Mouse (Mus musculus) heart, embryonic 15.5 days (tissue): ENCODE measurements around the gene Msh5. TPM values are rescaled to one million over a fixed set of nuclear protein-coding genes. Genes with fewer than 3 reads are reported as not detected.

Experiments
- ATAC-seq: fragments of 200-750 bp; cut with Nextera tagmentation; replicated peaks from 2 replicates; pipeline ENCODE4 v1.8.0; 2017; ENCODE audit warnings: low read depth, moderate TSS enrichment; ENCODE audit not compliant: insufficient number of reproducible peaks, insufficient read depth, low FRiP score
- H3K27ac ChIP-seq: fragments of 300-500 bp; sonication (generic); 2 replicates; pipeline ENCODE4 v1.5.1; 2015; ENCODE audit warnings: mild to moderate bottlenecking, inconsistent platforms
- H3K27me3 ChIP-seq: fragments of 300-500 bp; sonication (generic); 2 replicates; pipeline ENCODE4 v1.6.1; 2015; ENCODE audit warnings: inconsistent platforms
- H3K36me3 ChIP-seq: fragments of 300-500 bp; sonication (generic); 2 replicates; pipeline ENCODE4 v1.6.1; 2015; ENCODE audit warnings: mild to moderate bottlenecking, inconsistent platforms
- H3K4me1 ChIP-seq: fragments of 300-500 bp; sonication (generic); replicated peaks from 2 replicates; pipeline ENCODE4 v1.6.1; 2015; ENCODE audit warnings: inconsistent platforms
- H3K4me2 ChIP-seq: fragments of 300-500 bp; sonication (generic); 2 replicates; pipeline ENCODE4 v1.6.1; 2015; ENCODE audit warnings: inconsistent platforms, mild to moderate bottlenecking, moderate library complexity
- H3K4me3 ChIP-seq: fragments of 300-500 bp; sonication (generic); 2 replicates; pipeline ENCODE4 v1.5.1; 2015; ENCODE audit warnings: mild to moderate bottlenecking, inconsistent platforms
- H3K9ac ChIP-seq: fragments of 300-500 bp; sonication (generic); 2 replicates; pipeline ENCODE4 v1.6.1; 2015; ENCODE audit warnings: mild to moderate bottlenecking, inconsistent platforms
- H3K9me3 ChIP-seq: fragments of 300-500 bp; sonication (generic); replicated peaks from 2 replicates; pipeline ENCODE4 v1.6.1; 2016; ENCODE audit warnings: inconsistent platforms
- WGBS: fragments of 180-500 bp; shearing (Covaris S2); methylation state at CpG from one replicate; pipeline ENCODE4 v1.1.7; 2015; ENCODE audit warnings: mixed read lengths; 5-methylcytosine and 5-hydroxymethylcytosine counted together
- polyA plus RNA-seq: library from polyadenylated mRNA; unstranded; fragments of >200 nt; fragmentation: Nextera tagmentation; extraction: Ambion mirVana; gene quantifications from 2 replicates; pipeline ENCODE4 v1.2.1, GENCODE M21; 2015

Msh5 gene
- polyA plus RNA-seq, 1 experiment from 2014 or later, result 2.7 TPM

DNA sequence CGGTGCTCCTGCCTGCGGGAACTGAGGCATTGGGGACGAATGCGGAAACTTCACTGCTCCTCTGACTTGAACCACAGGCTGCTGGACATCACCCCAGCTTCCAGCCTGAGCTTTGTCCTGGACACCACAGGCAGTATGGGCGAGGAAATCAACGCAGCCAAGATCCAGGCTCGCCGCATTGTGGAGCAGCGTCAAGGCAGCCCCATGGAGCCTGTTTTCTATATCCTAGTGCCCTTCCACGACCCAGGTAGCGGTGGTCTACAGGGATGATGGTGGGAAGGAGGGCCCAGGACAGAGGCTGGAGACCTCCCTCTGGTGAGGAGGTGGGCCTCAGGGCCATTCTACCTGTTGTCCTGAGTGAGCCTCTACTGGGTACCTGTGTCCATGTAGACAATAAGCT, 26.7 kb downstream of the Msh5 start:
- no peak for ATAC-seq
- H3K9ac ChIP-seq, result no peak overlapping the region
- no peaks in the 10 kb centered on the region for H3K9me3 ChIP-seq
- no peak overlapping the region for H3K27ac ChIP-seq
- no peaks in the 10 kb centered on the region for H3K27me3 ChIP-seq
- H3K4me1 ChIP-seq, result peaks cover 40% of the 10 kb centered on the region
- WGBS, result 79% methylated on average over 11 of the region's 11 CpGs
- peaks cover 8% of the 10 kb centered on the region for H3K36me3 ChIP-seq
- H3K4me3 ChIP-seq, result no peak overlapping the region
- H3K4me2 ChIP-seq, result no peak overlapping the region

DNA sequence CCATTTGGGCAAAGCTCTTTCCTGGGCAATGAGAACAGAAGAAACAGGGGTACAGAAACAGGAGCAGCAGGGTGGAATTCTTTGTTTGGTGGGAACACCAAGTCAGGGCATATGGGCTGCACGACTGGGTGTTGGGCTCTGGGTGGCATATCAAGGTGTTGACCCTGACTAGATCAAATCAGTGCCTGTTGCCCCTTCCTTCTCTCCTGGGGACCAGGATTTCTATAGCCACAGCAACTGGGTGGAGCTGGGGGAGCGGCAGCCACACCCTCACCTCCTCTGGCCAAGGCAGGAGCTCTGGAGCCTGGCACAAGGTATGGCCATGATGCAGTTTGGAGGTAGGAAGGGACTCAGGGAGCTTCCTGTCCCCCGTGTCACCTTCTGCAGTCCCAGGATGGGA, 28.4 kb downstream of the Msh5 start:
- no peak for ATAC-seq
- peaks cover 25% of the 10 kb centered on the region for H3K36me3 ChIP-seq
- H3K4me2 ChIP-seq, result no peak overlapping the region
- peaks cover 27% of the 10 kb centered on the region for H3K4me1 ChIP-seq
- no peak overlapping the region for H3K9ac ChIP-seq
- no peaks in the 10 kb centered on the region for H3K9me3 ChIP-seq
- no peaks in the 10 kb centered on the region for H3K27me3 ChIP-seq
- 77% methylated on average over 3 of the region's 3 CpGs for WGBS
- no peak overlapping the region for H3K27ac ChIP-seq
- no peak overlapping the region for H3K4me3 ChIP-seq

DNA sequence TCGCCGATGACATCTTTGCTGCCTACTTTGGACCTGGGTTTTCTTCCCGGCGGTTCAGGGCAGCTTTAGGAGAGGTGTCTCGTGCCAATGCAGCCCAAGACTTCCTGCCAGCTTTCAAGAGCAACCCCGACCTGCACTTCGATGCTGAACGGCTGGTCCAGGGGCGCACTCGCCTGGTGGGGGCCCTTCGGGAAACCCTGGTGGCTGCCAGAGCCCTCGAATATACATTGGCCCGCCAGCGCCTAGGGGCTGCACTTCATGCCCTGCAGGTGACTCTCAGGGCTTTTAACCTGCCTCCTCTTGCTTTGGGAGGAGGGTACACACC, 28.9 kb downstream of the Msh5 start:
- H3K27ac ChIP-seq, result no peak overlapping the region
- ATAC-seq, result no peak
- H3K9me3 ChIP-seq, result no peaks in the 10 kb centered on the region
- no peak overlapping the region for H3K4me3 ChIP-seq
- peaks cover 30% of the 10 kb centered on the region for H3K36me3 ChIP-seq
- 67% methylated on average over 14 of the region's 14 CpGs for WGBS
- H3K27me3 ChIP-seq, result no peaks in the 10 kb centered on the region
- H3K4me2 ChIP-seq, result no peak overlapping the region
- no peak overlapping the region for H3K9ac ChIP-seq
- H3K4me1 ChIP-seq, result peaks cover 25% of the 10 kb centered on the region

DNA sequence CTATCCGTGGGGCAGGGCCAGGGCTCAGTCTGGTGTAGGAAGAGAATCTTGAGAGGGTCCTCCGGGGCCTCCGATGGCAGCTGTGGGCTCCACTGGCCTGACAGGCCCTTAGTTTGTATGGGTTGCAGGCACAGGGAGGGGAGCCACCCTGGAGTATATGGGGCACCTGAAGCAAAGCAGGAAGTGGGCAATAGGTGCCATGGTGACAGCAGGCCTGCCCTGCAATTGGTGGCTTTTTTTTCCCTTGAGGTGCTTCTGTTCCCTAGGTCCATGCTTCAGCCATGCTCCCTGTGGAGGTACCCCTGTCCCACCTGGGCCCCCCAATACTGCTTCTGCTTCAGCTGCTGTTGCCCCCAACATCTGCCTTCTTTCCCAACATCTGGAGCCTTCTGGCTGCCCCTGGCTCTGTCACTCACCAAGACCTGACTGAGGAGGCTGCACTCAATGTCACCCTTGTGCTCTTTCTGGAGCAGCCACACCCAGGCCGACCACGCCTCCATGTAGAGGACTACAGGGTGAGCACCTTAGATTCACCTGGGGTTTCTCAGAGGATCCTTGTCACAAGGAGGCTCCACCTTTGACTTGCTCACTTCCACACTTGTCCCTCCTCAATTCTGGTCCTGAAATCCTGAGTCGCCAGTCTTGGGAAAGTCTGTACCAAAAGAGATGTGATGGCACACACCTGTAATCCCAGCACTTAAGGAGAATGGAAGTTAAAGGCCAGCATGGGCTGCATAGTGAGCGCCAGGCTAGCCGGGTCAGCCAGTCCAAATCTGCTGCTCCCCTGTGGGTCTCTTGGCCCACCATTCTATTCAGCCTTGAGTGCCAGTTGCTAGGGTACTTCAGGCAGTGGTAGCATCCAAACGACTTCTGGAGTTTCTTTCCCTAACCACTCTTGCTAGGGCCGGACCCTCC, 29.5 kb downstream of the Msh5 start:
- H3K4me2 ChIP-seq, result no peak overlapping the region

DNA sequence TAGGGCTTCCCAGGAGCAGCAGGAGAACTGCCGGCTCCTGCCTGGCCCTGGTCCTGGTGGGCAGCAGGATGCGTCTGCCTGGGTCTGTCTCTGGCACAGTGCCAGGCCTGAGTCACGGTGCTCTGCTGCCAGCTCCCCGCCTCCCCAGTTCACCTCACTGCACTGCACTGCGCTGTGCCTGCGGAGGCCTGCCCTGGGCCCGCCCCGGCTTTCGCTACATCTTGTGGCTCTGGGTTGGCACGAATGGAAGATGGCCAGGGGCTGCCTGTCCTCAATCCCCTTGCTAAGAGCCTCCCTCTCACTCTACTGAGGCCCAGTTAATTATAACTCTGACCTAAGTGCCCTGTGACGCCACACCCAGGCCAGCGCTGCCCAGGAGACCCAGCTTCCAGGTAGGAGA, 30.2 kb downstream of the Msh5 start, which contains the start of gene Vwa7:
Gene Vwa7 (plus strand): TSS at position 204 of the 400 bp plus-strand sequence.
- Histone ChIP-seq H3K9me3 (no peaks in the 10 kb centered on the region), H3K36me3 (peaks cover 43% of the 10 kb centered on the region), H3K27me3 (no peaks in the 10 kb centered on the region), H3K9ac (peak within 1 kb of the TSS; percentile 37; the same call in 1 of the 2 replicates), H3K4me1 (peaks cover 21% of the 10 kb centered on the region), H3K4me3 (no peak within 1 kb of the TSS), H3K4me2 (peak within 1 kb of the TSS; percentile 6; the same call in 1 of the 2 replicates), H3K27ac (0 out of 2 replicates have a peak within 1 kb of the TSS, but pooled peaks have one; percentile 13)
- peak; percentile 48 for ATAC-seq
- WGBS, result 34% methylated on average over 12 of the region's 12 CpGs

More for the DNA sequence above, 29.5 kb downstream of the Msh5 start:
- WGBS, result 77% methylated on average over 10 of the region's 10 CpGs
- H3K9me3 ChIP-seq, result no peaks in the 10 kb centered on the region
- ATAC-seq, result no peak
- 0 out of 2 replicates have a peak overlapping the region, but pooled peaks have one; percentile 13 for H3K27ac ChIP-seq
- peaks cover 37% of the 10 kb centered on the region for H3K36me3 ChIP-seq
- no peaks in the 10 kb centered on the region for H3K27me3 ChIP-seq
- peaks cover 24% of the 10 kb centered on the region for H3K4me1 ChIP-seq
- peak overlapping the region; percentile 37; the same call in 1 of the 2 replicates for H3K9ac ChIP-seq
- H3K4me3 ChIP-seq, result no peak overlapping the region

DNA sequence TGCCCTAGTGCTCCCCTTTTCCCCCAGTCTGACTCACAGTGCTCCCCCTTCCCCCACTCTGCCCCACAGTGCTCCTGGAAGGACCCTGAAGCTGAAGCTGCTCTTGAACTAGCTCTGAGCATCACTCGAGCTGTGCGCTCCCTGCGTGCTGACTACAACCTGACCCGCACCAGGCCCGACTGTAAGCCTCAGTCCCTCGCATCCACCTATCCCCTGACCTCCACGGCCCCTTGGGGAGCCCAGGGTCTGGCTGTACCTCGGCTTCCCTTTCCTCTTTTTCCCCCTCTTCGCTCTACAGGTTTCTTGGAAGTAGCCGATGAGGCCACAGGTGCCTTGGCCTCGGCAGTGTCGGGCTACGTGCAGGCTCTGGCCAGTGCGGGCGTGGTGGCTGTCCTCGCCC, 31.2 kb downstream of the Msh5 start:
- H3K4me2 ChIP-seq, result no peak overlapping the region
- H3K4me3 ChIP-seq, result no peak overlapping the region
- no peaks in the 10 kb centered on the region for H3K9me3 ChIP-seq
- H3K36me3 ChIP-seq, result peaks cover 54% of the 10 kb centered on the region
- peaks cover 16% of the 10 kb centered on the region for H3K4me1 ChIP-seq
- no peak for ATAC-seq
- WGBS, result 93% methylated on average over 16 of the region's 16 CpGs
- no peak overlapping the region for H3K9ac ChIP-seq
- H3K27me3 ChIP-seq, result no peaks in the 10 kb centered on the region
- no peak overlapping the region for H3K27ac ChIP-seq

DNA sequence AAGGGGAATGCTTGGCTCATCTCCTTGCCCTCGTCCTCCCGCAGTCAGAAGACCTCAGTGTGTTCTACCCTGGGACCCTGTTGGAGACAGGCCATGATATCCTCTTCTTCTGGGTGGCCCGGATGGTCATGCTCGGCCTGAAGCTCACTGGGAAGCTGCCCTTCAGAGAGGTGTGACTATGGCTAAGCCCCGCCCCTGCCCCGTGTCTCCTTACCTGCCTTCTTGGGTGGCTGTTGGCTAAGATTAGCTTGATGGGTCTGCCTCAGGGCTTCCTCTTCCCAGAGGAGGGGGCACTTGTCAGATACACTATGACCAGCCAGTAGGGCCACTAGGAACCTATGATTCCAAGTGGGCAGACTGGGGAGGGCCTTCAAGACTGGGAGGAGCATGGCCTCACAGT, 33.3 kb downstream of the Msh5 start:
- no peak overlapping the region for H3K27ac ChIP-seq
- H3K9ac ChIP-seq, result no peak overlapping the region
- H3K4me3 ChIP-seq, result no peak overlapping the region
- no peak overlapping the region for H3K4me2 ChIP-seq
- no peaks in the 10 kb centered on the region for H3K27me3 ChIP-seq
- no peaks in the 10 kb centered on the region for H3K9me3 ChIP-seq
- peaks cover 16% of the 10 kb centered on the region for H3K4me1 ChIP-seq
- no peak for ATAC-seq
- peaks cover 67% of the 10 kb centered on the region for H3K36me3 ChIP-seq
- 70% methylated on average over 6 of the region's 6 CpGs for whole genome bisulfite sequencing

DNA sequence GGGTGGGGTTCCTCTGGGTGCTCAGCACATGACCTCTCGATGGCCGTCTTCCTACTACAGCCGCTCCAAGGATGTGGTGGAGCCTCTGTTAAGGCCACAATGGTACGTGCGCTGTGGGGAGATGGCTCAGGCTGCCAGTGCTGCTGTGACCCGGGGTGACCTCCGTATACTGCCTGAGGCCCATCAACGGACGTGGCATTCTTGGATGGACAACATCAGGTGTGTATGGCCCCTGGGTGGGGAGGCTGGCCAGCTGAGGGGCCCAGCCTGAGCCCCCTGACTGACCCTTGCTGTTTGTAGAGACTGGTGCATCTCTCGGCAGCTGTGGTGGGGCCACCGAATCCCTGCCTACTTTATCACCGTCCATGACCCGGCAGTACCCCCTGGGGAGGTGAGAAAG, 34.1 kb downstream of the Msh5 start:
- no peak overlapping the region for H3K4me3 ChIP-seq
- peaks cover 16% of the 10 kb centered on the region for H3K4me1 ChIP-seq
- no peak for ATAC-seq
- no peak overlapping the region for H3K27ac ChIP-seq
- no peak overlapping the region for H3K4me2 ChIP-seq
- 75% methylated on average over 13 of the region's 13 CpGs for WGBS
- no peaks in the 10 kb centered on the region for H3K9me3 ChIP-seq
- no peak overlapping the region for H3K9ac ChIP-seq
- peaks cover 72% of the 10 kb centered on the region for H3K36me3 ChIP-seq
- no peaks in the 10 kb centered on the region for H3K27me3 ChIP-seq

DNA sequence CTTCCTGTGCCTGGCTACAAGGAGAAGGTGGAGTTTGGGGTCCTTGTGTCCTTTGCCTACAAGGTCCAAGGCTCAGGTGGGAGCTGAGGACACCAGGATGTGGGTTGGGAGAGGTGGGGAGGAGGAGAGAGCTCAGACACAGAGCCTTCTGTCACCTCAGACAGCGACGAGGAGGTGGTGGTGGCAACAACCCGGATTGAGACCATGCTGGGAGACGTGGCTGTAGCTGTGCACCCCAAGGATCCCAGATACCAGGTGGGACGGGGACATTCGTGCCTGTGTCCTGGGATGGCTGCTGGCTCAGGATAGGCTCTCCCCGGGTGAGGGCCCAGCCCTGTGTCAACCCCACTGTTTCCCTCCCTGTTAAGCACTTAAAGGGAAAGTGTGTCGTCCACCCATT, 35.1 kb downstream of the Msh5 start:
- Histone ChIP-seq H3K36me3 (peaks cover 80% of the 10 kb centered on the region), H3K4me2 (no peak overlapping the region), H3K4me3 (no peak overlapping the region), H3K9me3 (no peaks in the 10 kb centered on the region), H3K4me1 (peaks cover 10% of the 10 kb centered on the region), H3K27ac (no peak overlapping the region), H3K27me3 (no peaks in the 10 kb centered on the region), H3K9ac (no peak overlapping the region)
- no peak for ATAC-seq
- WGBS, result 91% methylated on average over 8 of the region's 8 CpGs

DNA sequence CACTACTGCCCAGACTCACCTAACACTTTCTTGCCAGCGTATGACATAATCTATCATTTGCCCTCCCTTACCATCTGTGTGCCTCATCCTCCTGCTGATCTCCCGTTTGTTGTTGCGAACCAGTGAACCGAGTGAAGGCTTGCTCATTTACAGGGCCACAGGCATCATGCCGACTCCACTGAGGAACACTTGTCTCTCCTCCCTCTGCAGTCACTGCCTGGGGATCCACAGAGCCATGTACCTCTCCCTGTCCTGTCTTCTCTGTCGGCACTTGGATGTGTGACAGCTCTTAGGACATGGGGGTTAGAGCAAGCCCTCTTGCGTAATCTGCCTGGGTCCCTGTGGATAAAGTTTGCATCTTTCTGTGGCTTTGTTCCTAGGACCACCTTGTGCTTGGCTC, 37.0 kb downstream of the Msh5 start:
- Histone ChIP-seq H3K27me3 (no peaks in the 10 kb centered on the region), H3K36me3 (peaks cover 84% of the 10 kb centered on the region)

DNA sequence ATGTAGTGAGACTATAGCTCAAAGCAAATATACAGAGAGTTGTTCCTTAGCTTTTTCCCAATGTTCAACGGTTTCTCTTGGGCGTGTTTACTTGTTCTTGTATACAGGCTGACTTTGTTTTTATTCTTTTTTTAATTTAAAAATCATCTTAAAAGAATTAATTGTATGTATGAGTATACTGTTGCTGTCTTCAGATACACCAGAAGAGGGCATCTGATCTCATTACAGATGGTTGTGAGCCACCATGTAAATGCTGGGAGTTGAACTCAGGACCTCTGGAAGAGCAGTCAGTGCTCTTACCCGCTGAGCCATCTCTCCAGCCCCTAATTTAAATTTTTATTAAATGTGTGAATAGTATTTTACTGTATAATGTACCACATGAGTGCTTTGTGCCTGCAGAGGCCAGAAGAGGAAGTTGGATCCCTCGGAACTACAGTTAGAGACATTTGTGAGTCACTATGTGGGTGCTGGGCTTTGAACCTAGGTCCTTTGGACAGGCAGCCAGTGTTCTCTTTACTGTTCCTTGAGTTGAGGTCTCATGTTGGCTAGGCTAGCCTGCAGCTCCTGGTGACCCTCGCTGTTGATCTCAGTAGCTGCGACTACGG, 39.1 kb downstream of the Msh5 start:
- no peak for ATAC-seq
- Histone ChIP-seq H3K27ac (no peak overlapping the region), H3K4me3 (no peak overlapping the region), H3K9ac (no peak overlapping the region), H3K9me3 (no peaks in the 10 kb centered on the region), H3K27me3 (no peaks in the 10 kb centered on the region), H3K36me3 (peaks cover 68% of the 10 kb centered on the region), H3K4me2 (no peak overlapping the region), H3K4me1 (peaks cover 9% of the 10 kb centered on the region)
- 93% methylated on average over 7 of the region's 7 CpGs for WGBS

More for the DNA sequence above, 37.0 kb downstream of the Msh5 start:
- Histone ChIP-seq H3K9ac (no peak overlapping the region), H3K9me3 (no peaks in the 10 kb centered on the region), H3K4me2 (no peak overlapping the region), H3K4me3 (no peak overlapping the region), H3K27ac (no peak overlapping the region), H3K4me1 (no peaks in the 10 kb centered on the region)
- 86% methylated on average over 7 of the region's 7 CpGs for WGBS
- ATAC-seq, result no peak
